Mouse (Mus musculus) T-cell, adult 2 months (primary cell): Measurements from ENCODE around the gene Tmod3.
"Not testable (repeated sequence)": the region's sequence is repeated elsewhere in the genome, so short reads cannot be mapped to it uniquely, and the experiment has no call there.

Experiments
- DNase-seq: peaks from one replicate; pipeline ENCODE4 v3.0.0; 2022; ENCODE audit warnings: low spot score

Tmod3 gene

GRCm38 (mm10) chr9:75495945-75496344, 63.5 kb downstream of the Tmod3 start:
- no peak for DNase-seq

DNA sequence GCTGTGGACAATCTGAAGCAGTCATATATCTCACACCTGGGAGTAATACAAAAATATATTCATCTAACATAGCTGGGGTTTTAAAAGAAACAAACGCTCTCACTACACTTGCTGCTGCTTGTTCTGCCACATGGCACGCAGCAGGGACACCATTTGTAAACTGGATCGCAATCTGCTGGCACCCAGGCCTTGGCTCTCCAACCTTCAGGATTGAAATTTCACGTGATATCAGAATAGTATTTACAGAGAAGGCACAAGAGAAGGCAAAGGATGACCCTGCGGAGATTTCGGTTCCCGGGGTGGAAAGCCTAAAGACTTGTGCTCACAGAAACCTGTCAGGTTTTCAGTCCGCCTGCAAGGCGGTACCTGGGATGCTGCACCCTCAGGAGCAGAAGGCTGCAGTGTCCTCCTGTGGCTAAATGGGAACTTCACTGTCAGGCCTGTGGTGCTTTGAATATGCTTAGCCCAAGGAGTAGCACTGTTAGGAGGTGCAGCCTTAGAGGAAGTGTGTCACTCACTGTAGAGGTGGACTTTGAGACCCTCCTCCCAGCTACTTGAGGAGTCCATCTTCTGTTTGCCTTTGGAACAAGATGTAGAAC, 65.0 kb downstream of the Tmod3 start:
- no peak for DNase-seq

GRCm38 (mm10) chr9:75488255-75488654, 71.2 kb downstream of the Tmod3 start:
- not testable (repeated sequence) for DNase-seq

- DNase-seq = no peak
These were observed 74.2 kb downstream of the Tmod3 start for GRCm38 (mm10) chr9:75485231-75485630.

- DNase-seq = no peak
These were observed 78.9 kb downstream of the Tmod3 start for GRCm38 (mm10) chr9:75480536-75481075.

DNA sequence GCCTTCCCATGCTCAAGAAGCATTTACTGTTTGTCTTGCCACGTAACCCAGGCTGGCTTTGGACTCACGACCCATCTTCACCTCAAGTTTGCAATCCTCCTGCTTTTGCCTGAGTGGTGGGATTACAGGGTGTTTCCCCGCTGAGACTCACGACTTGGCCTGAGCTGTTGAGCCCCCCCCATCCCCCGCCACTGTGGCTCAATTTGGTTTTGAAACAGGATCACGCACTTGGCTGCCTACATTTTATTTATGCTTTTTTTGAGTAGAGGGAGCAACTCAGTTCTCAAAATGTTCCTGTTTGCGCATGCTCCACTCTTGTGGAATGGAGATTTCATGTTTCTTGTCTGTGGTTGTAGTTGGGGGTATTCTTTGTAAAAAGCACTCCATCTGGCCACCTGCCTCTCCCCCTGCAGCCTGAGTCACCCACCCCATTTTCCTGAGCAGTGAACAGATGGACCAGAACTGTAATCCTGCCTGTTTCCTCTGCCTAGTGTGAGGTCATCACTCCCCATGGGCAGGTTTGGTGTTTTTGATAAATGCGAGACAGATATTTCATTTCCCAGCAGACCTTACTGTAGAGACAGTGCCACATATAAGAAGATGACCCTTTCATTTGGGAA, 80.2 kb downstream of the Tmod3 start:
- DNase-seq = no peak

- DNase-seq = no peak
These were observed 82.2 kb downstream of the Tmod3 start for GRCm38 (mm10) chr9:75477212-75477611.

DNA sequence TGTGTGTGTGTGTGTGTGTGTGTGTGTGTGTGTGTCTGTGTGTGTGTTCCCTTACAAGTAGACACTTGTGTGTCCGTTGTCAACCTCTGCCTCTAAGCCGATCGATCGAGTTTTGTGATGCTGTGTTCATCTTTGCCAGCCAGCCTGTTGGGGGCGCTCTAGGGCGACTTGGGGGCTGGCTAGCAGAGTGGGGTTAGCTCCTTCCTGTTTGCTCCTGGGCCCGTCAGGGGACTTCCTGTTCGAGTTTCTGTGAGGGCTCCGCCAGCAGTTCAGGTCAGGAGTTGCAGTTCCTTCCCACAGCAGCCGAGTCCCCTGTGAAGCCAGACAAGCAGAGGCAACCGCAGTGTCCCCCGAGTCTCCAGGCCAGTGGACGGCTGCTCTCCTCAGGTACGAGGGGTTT, 91.2 kb downstream of the Tmod3 start:
- DNase-seq = peak; percentile 49

DNA sequence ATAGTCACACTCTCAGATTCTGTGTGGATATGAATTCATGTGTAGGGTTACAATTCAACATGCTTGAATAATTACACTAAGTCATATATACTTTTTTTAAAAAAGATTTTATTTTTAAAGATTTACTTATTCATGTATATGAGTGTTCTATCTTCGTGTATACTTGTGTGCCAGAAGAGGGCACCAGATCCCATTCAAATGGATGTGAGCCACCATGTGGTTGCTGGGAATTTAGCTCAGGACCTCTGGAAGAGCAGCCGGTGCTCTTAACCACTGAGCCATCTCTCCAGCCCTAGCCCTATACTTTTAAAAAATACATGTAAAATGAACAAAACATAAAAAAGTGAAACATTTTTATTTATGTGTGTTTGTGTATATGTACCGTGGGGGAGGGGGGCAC, 91.9 kb downstream of the Tmod3 start:
- DNase-seq = no peak

DNA sequence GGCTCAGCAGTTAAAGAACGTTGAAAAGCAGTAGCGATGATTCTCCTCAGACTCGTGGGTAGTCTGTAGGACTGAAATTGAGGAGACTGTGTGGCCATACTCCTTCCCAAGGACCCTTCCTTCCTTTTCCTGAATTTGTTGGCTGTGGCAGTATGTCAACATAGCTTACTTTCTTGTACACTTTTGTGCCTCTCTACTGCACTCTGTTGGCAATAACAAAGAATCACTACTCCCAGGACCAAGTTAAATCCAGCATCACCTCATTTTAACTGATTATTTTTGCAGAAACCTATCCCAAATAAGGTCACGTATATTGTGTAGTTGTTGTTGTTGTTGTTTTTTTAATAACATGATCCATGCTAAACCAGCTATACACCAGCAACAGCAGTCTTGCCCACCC, 92.8 kb downstream of the Tmod3 start:
- no peak for DNase-seq

- no peak for DNase-seq
These were observed 93.6 kb downstream of the Tmod3 start for GRCm38 (mm10) chr9:75465856-75466255.

DNA sequence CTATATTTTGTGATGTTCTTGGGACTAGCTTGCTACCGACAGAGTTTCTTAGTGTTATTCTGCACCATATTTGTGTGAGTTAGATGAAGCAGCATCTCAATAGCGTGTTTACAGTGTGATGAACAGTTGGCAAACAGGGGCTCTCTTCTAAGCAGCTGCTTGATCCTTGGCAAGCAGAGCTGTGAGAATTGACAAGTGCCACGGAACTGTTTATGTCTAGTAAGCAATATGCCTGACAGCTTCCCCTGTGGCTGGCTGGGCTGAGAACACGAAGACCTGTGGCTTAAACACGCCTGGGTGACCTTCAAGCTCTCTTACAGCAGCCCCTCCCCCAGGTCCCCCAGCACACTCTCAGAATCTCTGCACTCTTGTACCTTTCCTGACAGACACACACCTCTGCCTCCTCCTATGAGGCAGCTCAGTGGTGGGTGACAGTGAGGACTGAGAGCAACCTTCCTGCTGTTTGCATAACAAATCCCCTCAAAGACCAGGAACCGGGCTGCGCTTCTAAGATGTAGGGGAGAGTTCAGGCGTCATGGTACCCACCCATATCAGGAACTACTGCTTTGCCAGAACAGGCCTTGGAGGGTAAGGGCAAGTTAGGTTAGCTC, 96.3 kb downstream of the Tmod3 start:
- DNase-seq = no peak

- no peak for DNase-seq
These were observed 103.8 kb downstream of the Tmod3 start for GRCm38 (mm10) chr9:75455684-75456083.

DNA sequence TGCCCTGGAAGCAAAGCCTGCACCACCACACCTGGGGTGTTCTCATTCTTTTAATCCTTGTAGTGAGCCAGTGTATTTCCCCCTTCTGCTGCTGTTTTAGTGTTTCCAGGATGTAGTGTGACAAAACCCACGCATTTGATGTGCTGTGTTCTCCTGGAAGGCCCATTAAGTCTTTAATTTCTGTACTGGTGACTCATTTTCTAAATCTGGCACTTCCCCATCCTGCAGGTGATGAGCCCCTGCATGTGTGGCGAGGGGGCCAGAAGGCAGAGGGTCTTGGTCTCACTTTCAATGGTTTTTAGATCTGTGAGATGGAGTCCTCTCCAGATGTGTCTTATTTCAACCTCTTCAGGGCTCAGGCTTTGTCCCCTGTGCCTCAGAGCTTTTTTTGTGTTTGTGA, 105.5 kb downstream of the Tmod3 start:
- no peak for DNase-seq

- DNase-seq = no peak
These were observed 111.4 kb downstream of the Tmod3 start for GRCm38 (mm10) chr9:75448021-75448420.
